Mouse (Mus musculus) midbrain, embryonic 10.5 days (tissue): ENCODE measurements around the gene Tnip2. TPM values are rescaled to one million over a fixed set of nuclear protein-coding genes. Genes with fewer than 3 reads are reported as not detected.

ENCODE experiments used
- DNase-seq: peaks from one replicate; pipeline ENCODE4 v3.0.0-alpha.2; 2017; ENCODE audit warnings: low spot score
- H3K27ac ChIP-seq: fragments of 300-500 bp; sonication (generic); replicated peaks from 2 replicates; pipeline ENCODE4 v1.5.1; 2016; ENCODE audit warnings: mild to moderate bottlenecking
- H3K27me3 ChIP-seq: fragments of 300-500 bp; sonication (generic); 2 replicates; pipeline ENCODE4 v1.6.1; 2016; ENCODE audit warnings: low read depth, mild to moderate bottlenecking; ENCODE audit not compliant: poor library complexity, severe bottlenecking
- H3K36me3 ChIP-seq: fragments of 300-500 bp; sonication (generic); 2 replicates; pipeline ENCODE4 v1.6.1; 2016; ENCODE audit warnings: mild to moderate bottlenecking, moderate library complexity
- H3K4me1 ChIP-seq: fragments of 300-500 bp; sonication (generic); 2 replicates; pipeline ENCODE4 v1.6.1; 2016
- H3K4me3 ChIP-seq: fragments of 300-500 bp; sonication (generic); 2 replicates; pipeline ENCODE4 v1.5.1; 2016; ENCODE audit warnings: mild to moderate bottlenecking, moderate library complexity
- H3K9me3 ChIP-seq: fragments of 300-500 bp; sonication (generic); replicated peaks from 2 replicates; pipeline ENCODE4 v1.6.1; 2016; ENCODE audit warnings: mild to moderate bottlenecking
- WGBS: fragments of 180-500 bp; shearing (Covaris S2); methylation state at CpG from one replicate; pipeline ENCODE4 v1.1.7; 2016; 5-methylcytosine and 5-hydroxymethylcytosine counted together
- polyA plus RNA-seq: library from polyadenylated mRNA; unstranded; fragments of >200 nt; fragmentation: Nextera tagmentation; extraction: Ambion mirVana; gene quantifications from 2 replicates; pipeline ENCODE4 v1.2.1, GENCODE M21; 2016

The Tnip2 gene
- polyA plus RNA-seq, 1 experiment from 2014 or later = 5.3 TPM

GRCm38 (mm10) chr5:34520458-34521209, 6.8 kb upstream of the Tnip2 start:
- peaks cover under 1% of the 10 kb centered on the region for H3K4me1 ChIP-seq
- H3K27ac ChIP-seq = no peak overlapping the region

GRCm38 (mm10) chr5:34519389-34519910, 5.7 kb upstream of the Tnip2 start:
- no peak for DNase-seq
- WGBS = 82% methylated on average over 9 of the region's 9 CpGs

More at GRCm38 (mm10) chr5:34520458-34521209, 6.8 kb upstream of the Tnip2 start:
- H3K27me3 ChIP-seq = peaks cover 10% of the 10 kb centered on the region
- no peak overlapping the region for H3K4me3 ChIP-seq
- no peaks in the 10 kb centered on the region for H3K36me3 ChIP-seq
- H3K9me3 ChIP-seq = no peaks in the 10 kb centered on the region
- WGBS = 77% methylated on average over 11 of the region's 11 CpGs
- no peak for DNase-seq

DNA sequence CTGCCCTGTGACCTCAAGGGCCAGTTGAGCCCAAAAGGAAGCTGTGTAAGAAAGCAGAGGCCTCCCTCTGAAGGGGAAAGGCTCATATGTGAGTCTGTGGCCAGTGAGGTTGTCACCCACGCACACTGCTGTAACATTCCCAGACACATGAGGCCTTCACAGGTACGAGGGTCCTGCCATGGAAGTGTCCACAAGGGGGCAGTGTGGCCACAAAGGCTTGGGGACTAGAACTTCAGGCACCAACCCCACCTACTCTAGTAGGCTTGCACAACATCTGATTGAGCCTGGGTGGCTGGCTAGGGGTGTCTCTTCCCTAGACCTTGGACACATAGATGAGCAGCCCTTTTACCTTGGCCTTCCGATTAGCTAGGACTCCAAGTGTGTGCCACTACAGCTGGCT, 4.1 kb upstream of the Tnip2 start:
- no peaks in the 10 kb centered on the region for H3K36me3 ChIP-seq
- H3K4me1 ChIP-seq = peaks cover 15% of the 10 kb centered on the region
- peaks cover 7% of the 10 kb centered on the region for H3K27me3 ChIP-seq
- H3K9me3 ChIP-seq = no peaks in the 10 kb centered on the region
- 29% methylated on average over 3 of the region's 3 CpGs for WGBS
- no peak overlapping the region for H3K27ac ChIP-seq
- no peak overlapping the region for H3K4me3 ChIP-seq
- peak; percentile 71 for DNase-seq

More at GRCm38 (mm10) chr5:34519389-34519910, 5.7 kb upstream of the Tnip2 start:
- no peaks in the 10 kb centered on the region for H3K9me3 ChIP-seq
- peaks cover 7% of the 10 kb centered on the region for H3K27me3 ChIP-seq
- peaks cover under 1% of the 10 kb centered on the region; the same call in 1 of the 2 replicates for H3K4me1 ChIP-seq
- no peak overlapping the region for H3K4me3 ChIP-seq
- no peaks in the 10 kb centered on the region for H3K36me3 ChIP-seq
- H3K27ac ChIP-seq = no peak overlapping the region

- no peak for DNase-seq
- Histone ChIP-seq H3K9me3 (no peaks in the 10 kb centered on the region), H3K27ac (no peak overlapping the region), H3K36me3 (no peaks in the 10 kb centered on the region), H3K4me1 (peaks cover 15% of the 10 kb centered on the region), H3K27me3 (peaks cover 18% of the 10 kb centered on the region), H3K4me3 (no peak overlapping the region)
These were observed 1.3 kb upstream of the Tnip2 start for GRCm38 (mm10) chr5:34515096-34515495.

DNA sequence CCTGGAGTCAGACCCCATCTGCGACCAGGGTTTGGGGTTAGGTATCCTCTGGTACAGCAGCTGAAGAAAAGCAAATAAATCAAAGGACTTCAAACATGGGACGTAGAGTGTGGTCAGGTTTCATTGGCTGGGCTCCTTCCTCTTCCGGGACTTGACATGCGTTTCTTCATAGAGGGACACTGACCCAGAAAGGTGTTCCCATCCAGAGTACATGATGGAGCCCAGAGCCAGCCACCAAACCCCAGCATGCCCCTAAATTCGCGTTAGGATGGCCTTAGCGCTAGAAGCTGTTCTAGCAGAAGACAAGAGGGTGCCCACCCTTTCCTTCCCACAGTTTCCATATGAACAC, 401 bp upstream of the Tnip2 start:
- WGBS = 31% methylated on average over 7 of the region's 7 CpGs
- Histone ChIP-seq H3K27me3 (peaks cover 18% of the 10 kb centered on the region), H3K4me1 (peaks cover 15% of the 10 kb centered on the region), H3K9me3 (no peaks in the 10 kb centered on the region), H3K4me3 (peak overlapping the region; percentile 59), H3K27ac (peak overlapping the region; percentile 73; the same call in 1 of the 2 replicates), H3K36me3 (no peaks in the 10 kb centered on the region)
- no peak for DNase-seq

DNA sequence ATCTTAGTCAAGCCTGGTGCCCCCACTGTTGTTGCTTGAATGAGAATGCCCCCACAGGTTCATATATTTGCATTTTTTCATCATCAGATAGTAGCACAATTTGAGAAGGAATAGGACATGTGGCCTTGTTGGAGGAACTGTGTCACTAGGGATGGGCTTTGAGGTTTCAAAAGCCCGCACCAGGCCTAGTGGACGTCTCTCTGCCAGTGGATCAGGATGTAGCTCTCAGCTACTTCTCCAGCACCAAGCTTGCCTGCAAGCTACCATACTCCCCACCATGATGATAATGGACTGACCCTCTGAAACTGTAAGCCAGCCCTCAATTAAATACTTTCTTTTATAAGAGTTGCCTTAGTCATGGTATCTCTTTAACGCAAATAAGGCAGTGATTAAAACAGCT, 1.3 kb downstream of the Tnip2 start:
- peaks cover 15% of the 10 kb centered on the region for H3K4me1 ChIP-seq
- DNase-seq = no peak
- H3K9me3 ChIP-seq = no peaks in the 10 kb centered on the region
- H3K4me3 ChIP-seq = no peak overlapping the region
- peaks cover 18% of the 10 kb centered on the region for H3K27me3 ChIP-seq
- WGBS = 86% methylated on average over 3 of the region's 3 CpGs
- no peaks in the 10 kb centered on the region for H3K36me3 ChIP-seq
- no peak overlapping the region for H3K27ac ChIP-seq

GRCm38 (mm10) chr5:34502821-34503220, 11.0 kb downstream of the Tnip2 start:
- WGBS = 78% methylated on average over 6 of the region's 6 CpGs
- Histone ChIP-seq H3K4me1 (no peaks in the 10 kb centered on the region), H3K36me3 (no peaks in the 10 kb centered on the region), H3K4me3 (no peak overlapping the region), H3K27me3 (no peaks in the 10 kb centered on the region), H3K9me3 (no peaks in the 10 kb centered on the region), H3K27ac (no peak overlapping the region)
- no peak for DNase-seq

DNA sequence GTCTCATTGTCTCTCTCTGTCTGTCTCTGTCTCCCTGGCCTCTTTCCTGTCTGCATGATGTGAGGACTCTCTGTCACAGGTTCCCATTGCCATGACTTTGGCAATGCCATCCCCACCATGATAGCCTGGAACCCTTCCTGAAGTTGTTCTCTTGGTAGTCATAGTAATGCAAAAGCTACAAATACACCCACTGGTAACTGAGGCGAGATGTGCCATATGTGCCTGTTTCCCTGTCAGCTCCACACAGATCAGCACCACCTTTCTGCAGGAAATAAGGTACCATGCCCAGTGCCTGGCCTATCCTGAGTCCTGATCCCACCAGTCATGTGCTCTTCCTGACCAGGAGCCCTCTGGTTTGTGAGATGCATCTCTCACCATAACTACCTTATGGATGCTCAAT, 11.4 kb downstream of the Tnip2 start:
- no peaks in the 10 kb centered on the region for H3K27me3 ChIP-seq
- no peak for DNase-seq
- H3K27ac ChIP-seq = no peak overlapping the region
- no peaks in the 10 kb centered on the region for H3K36me3 ChIP-seq
- H3K9me3 ChIP-seq = no peaks in the 10 kb centered on the region
- 78% methylated on average over 1 of the region's 1 CpGs for WGBS
- H3K4me3 ChIP-seq = no peak overlapping the region
- no peaks in the 10 kb centered on the region for H3K4me1 ChIP-seq

GRCm38 (mm10) chr5:34501588-34501987, 12.2 kb downstream of the Tnip2 start:
- WGBS = 85% methylated on average over 3 of the region's 3 CpGs
- peaks cover 2% of the 10 kb centered on the region for H3K4me1 ChIP-seq
- H3K9me3 ChIP-seq = no peaks in the 10 kb centered on the region
- H3K4me3 ChIP-seq = no peak overlapping the region
- no peak overlapping the region for H3K27ac ChIP-seq
- no peaks in the 10 kb centered on the region for H3K27me3 ChIP-seq
- DNase-seq = no peak
- 0 out of 2 replicates have a peak, but pooled peaks cover under 1% of the 10 kb centered on the region for H3K36me3 ChIP-seq

GRCm38 (mm10) chr5:34500886-34501285, 12.9 kb downstream of the Tnip2 start:
- no peak for DNase-seq
- 80% methylated on average over 5 of the region's 5 CpGs for WGBS
- Histone ChIP-seq H3K27ac (no peak overlapping the region), H3K4me1 (peaks cover 9% of the 10 kb centered on the region), H3K9me3 (no peaks in the 10 kb centered on the region), H3K4me3 (no peak overlapping the region), H3K36me3 (0 out of 2 replicates have a peak, but pooled peaks cover 3% of the 10 kb centered on the region), H3K27me3 (no peaks in the 10 kb centered on the region)

GRCm38 (mm10) chr5:34496745-34497144, 17.0 kb downstream of the Tnip2 start:
- Histone ChIP-seq H3K27me3 (no peaks in the 10 kb centered on the region), H3K36me3 (0 out of 2 replicates have a peak, but pooled peaks cover 3% of the 10 kb centered on the region), H3K9me3 (no peaks in the 10 kb centered on the region), H3K4me1 (peaks cover 15% of the 10 kb centered on the region), H3K27ac (no peak overlapping the region), H3K4me3 (no peak overlapping the region)
- WGBS = 72% methylated on average over 6 of the region's 6 CpGs
- no peak for DNase-seq

- H3K36me3 ChIP-seq = peaks cover 37% of the 10 kb centered on the region
- WGBS = 89% methylated on average over 3 of the region's 3 CpGs
- no peaks in the 10 kb centered on the region for H3K27me3 ChIP-seq
- no peak overlapping the region for H3K27ac ChIP-seq
- DNase-seq = no peak
- no peak overlapping the region for H3K4me3 ChIP-seq
- no peaks in the 10 kb centered on the region for H3K9me3 ChIP-seq
- no peaks in the 10 kb centered on the region for H3K4me1 ChIP-seq
These were observed 24.4 kb downstream of the Tnip2 start for GRCm38 (mm10) chr5:34489418-34489787.

GRCm38 (mm10) chr5:34488741-34489417, 24.9 kb downstream of the Tnip2 start:
- Histone ChIP-seq H3K27me3 (no peaks in the 10 kb centered on the region), H3K27ac (no peak overlapping the region), H3K4me1 (no peaks in the 10 kb centered on the region), H3K4me3 (no peak overlapping the region), H3K36me3 (peaks cover 42% of the 10 kb centered on the region), H3K9me3 (no peaks in the 10 kb centered on the region)
- 79% methylated on average over 6 of the region's 6 CpGs for WGBS
- no peak for DNase-seq
